Mouse (Mus musculus) heart, embryonic 10.5 days (tissue): ENCODE data around the gene Yeats2. TPM values are rescaled to one million over a fixed set of nuclear protein-coding genes. Genes with fewer than 3 reads are reported as not detected.
A peak's percentile ranks its signal among the peaks of the same experiment; 100 is the strongest.
"Not testable (repeated sequence)": the region's sequence is repeated elsewhere in the genome, so short reads cannot be mapped to it uniquely, and the experiment has no call there.

ENCODE experiments used
- DNase-seq: peaks from one replicate; pipeline ENCODE4 v3.0.0-alpha.2; 2017; ENCODE audit warnings: low spot score
- H3K27ac ChIP-seq: fragments of 300-500 bp; sonication (generic); 2 replicates; pipeline ENCODE4 v1.5.1; 2016; ENCODE audit warnings: mild to moderate bottlenecking
- H3K27me3 ChIP-seq: fragments of 300-500 bp; sonication (generic); 2 replicates; pipeline ENCODE4 v1.6.1; 2016; ENCODE audit warnings: mild to moderate bottlenecking; ENCODE audit not compliant: poor library complexity, insufficient read depth, severe bottlenecking
- H3K36me3 ChIP-seq: fragments of 300-500 bp; sonication (generic); 2 replicates; pipeline ENCODE4 v1.6.1; 2016; ENCODE audit warnings: mild to moderate bottlenecking, moderate library complexity
- H3K4me1 ChIP-seq: fragments of 300-500 bp; sonication (generic); 2 replicates; pipeline ENCODE4 v1.6.1; 2016; ENCODE audit warnings: mild to moderate bottlenecking
- H3K4me3 ChIP-seq: fragments of 300-500 bp; sonication (generic); 2 replicates; pipeline ENCODE4 v1.5.1; 2016; ENCODE audit warnings: mild to moderate bottlenecking, moderate library complexity
- H3K9me3 ChIP-seq: fragments of 300-500 bp; sonication (generic); 2 replicates; pipeline ENCODE4 v1.6.1; 2016; ENCODE audit warnings: mild to moderate bottlenecking, moderate library complexity
- WGBS: fragments of 180-500 bp; shearing (Covaris S2); methylation state at CpG from one replicate; pipeline ENCODE4 v1.1.7; 2016; 5-methylcytosine and 5-hydroxymethylcytosine counted together
- polyA plus RNA-seq: library from polyadenylated mRNA; unstranded; fragments of >200 nt; fragmentation: Nextera tagmentation; extraction: Ambion mirVana; gene quantifications from 2 replicates; pipeline ENCODE4 v1.2.1, GENCODE M21; 2016

Gene Yeats2
- 30.1 and 38.0 TPM in 2 replicates for polyA plus RNA-seq

DNA sequence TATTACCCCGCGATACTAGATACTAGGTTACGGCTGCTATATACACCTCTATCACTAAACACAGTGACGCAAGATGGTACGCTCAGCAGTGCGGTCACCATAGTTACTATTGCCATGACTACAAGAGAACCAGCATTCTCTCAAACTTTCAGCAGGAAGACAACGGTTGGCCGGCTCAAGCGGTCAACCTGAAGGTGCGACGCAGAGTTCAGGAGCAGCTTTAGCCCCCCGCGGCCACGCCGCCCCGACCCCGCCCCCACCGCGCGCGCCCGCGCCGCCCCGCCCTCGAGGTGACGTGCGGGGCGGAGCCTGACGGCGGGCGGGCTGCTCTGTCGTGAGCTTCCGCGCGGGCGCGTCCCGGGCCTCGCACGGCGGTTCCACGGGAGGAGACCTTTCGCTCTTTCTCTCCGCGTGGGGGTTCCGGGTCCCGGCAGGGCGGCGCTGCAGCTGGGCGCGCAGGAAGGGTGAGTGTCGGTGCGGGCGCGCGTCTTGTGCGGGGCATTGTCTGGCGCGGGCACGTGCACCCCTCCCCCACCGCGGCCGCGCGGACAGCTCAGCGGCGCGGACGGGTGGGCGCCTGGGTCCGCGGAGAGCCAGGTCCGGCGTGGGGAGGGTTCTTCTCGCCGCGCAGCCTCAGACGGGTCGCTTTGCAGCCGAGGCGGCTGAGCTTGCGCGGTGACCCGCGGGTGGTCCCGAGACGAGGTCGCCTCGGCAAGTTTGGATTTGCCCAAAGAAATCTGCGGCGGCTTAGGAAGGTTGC is at the start of gene Yeats2:
Gene Yeats2, plus strand, starts transcription at position 292 of the 760 bp plus-strand sequence.
- Histone ChIP-seq H3K4me3 (peak within 1 kb of the TSS; percentile 90), H3K27ac (peak within 1 kb of the TSS; percentile 99), H3K4me1 (peaks cover 12% of the 10 kb centered on the region; the same call in 1 of the 2 replicates), H3K9me3 (no peaks in the 10 kb centered on the region), H3K27me3 (no peaks in the 10 kb centered on the region), H3K36me3 (peaks cover 14% of the 10 kb centered on the region)
- DNase-seq, result peak; percentile 91
- WGBS, result 1% methylated on average over 91 of the region's 92 CpGs

DNA sequence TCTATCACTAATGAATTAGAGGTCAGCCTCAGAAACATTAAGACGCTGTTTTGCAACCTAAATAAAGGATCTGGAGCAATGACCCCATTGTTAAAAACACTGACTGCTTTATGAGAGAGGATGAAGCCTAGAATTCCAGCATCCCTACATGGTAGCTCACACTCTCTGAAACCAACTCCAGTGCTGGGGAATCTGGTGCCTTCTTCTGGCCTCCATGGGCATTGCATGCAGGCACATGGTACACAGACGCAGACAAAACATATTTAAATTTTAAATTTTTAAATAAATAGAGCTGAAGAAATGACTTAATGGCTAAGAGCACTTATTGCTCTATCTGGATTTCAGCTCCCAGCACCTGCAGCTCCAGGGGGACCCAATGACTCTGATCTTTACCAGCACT is 44.9 kb upstream of the Yeats2 start:
- peaks cover under 1% of the 10 kb centered on the region; the same call in 1 of the 2 replicates for H3K4me1 ChIP-seq

DNA sequence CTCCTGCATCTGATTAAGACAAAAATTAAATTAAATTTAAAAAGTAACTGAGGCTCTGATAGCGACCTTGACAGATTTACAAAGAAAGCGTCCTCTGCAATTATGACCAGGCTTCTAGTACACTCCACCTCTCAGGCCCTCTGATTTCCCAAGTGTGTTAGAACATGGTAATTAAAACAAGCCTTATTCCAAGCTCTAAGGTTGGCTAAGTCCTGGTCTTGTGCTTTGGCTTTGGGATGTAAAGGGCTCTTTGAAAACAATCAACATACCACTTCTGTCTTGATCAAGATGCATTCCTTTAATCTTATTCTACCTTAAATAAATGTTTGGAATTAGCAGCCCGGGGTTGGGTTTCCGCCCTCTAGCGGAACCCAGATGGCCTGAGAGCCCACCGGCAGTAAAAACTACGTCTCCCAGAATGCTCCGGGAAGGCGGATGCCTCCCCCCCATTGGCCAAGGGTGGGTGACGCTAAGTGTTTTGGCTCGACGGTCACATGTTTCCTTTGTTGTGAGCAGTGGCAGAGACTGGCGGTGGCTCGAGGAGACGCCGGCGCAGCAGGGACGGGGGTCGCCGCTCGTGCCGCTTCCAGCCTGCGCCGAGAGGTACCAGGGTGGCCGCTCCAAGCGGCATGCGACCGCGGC is 43.7 kb upstream of the Yeats2 start, which contains the start of gene Klhl24:
Gene Klhl24, plus strand, starts transcription at position 474 of the 642 bp plus-strand sequence.
- Histone ChIP-seq H3K9me3 (no peaks in the 10 kb centered on the region), H3K36me3 (peaks cover 11% of the 10 kb centered on the region; the same call in 1 of the 2 replicates), H3K27me3 (no peaks in the 10 kb centered on the region), H3K27ac (peak within 1 kb of the TSS; percentile 93), H3K4me1 (no peaks in the 10 kb centered on the region), H3K4me3 (peak within 1 kb of the TSS; percentile 74)
- 2% methylated on average over 29 of the region's 29 CpGs for WGBS
- DNase-seq, result peak; percentile 97

More for the DNA sequence above, 44.9 kb upstream of the Yeats2 start:
- 0 out of 2 replicates have a peak, but pooled peaks cover 8% of the 10 kb centered on the region for H3K36me3 ChIP-seq
- no peaks in the 10 kb centered on the region for H3K9me3 ChIP-seq
- no peak overlapping the region for H3K27ac ChIP-seq
- no peak overlapping the region for H3K4me3 ChIP-seq
- 76% methylated on average over 2 of the region's 2 CpGs for WGBS
- no peak for DNase-seq
- H3K27me3 ChIP-seq, result no peaks in the 10 kb centered on the region

DNA sequence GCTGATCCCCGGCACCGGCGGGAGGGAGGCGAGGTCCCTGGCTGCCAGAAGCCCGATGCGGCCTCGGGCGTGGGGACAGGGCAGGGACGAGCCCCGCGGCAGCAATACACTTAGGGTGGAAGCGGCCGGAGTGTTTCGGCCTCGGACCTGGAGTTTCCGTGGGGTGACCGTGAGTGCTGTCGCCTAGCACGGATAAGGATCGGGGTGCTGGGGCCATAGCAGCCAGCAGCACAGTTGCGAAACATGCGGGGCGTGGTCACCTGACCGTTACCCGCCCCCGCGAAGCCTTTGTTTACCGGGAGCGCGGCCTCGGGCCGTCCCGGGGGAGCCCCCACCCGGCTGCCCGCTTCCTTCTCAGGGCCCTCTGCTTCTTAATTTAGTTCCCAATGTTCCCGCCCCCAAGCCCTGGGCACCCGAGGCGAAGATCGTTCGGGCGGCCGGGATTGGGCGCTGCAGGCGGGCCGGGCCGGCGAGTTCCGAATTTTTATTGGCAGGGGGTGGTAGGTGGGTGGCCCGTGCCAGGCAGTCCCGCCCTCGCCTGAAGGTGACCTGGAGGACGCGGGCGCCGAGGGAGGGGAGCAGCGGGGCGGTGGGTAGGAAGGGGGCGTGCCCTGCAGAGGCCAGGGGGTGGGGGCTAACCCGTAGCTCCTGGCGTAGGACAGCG is 43.0 kb upstream of the Yeats2 start:
- Histone ChIP-seq H3K36me3 (peaks cover 18% of the 10 kb centered on the region), H3K27me3 (no peaks in the 10 kb centered on the region), H3K27ac (peak overlapping the region; percentile 93), H3K9me3 (no peaks in the 10 kb centered on the region), H3K4me3 (peak overlapping the region; percentile 74), H3K4me1 (no peaks in the 10 kb centered on the region)
- under 1% methylated on average over 61 of the region's 61 CpGs for WGBS
- peak; percentile 98 for DNase-seq

GRCm38 (mm10) chr16:20098375-20098727 is 42.5 kb upstream of the Yeats2 start:
- Histone ChIP-seq H3K9me3 (no peaks in the 10 kb centered on the region), H3K4me1 (no peaks in the 10 kb centered on the region), H3K27ac (peak overlapping the region; percentile 93), H3K27me3 (no peaks in the 10 kb centered on the region), H3K36me3 (peaks cover 23% of the 10 kb centered on the region), H3K4me3 (peak overlapping the region; percentile 74)
- 6% methylated on average over 4 of the region's 4 CpGs for WGBS
- no peak for DNase-seq

- Histone ChIP-seq H3K27ac (no peak overlapping the region), H3K27me3 (no peaks in the 10 kb centered on the region), H3K36me3 (peaks cover 30% of the 10 kb centered on the region), H3K4me3 (no peak overlapping the region), H3K4me1 (no peaks in the 10 kb centered on the region), H3K9me3 (no peaks in the 10 kb centered on the region; the same call in 1 of the 2 replicates)
- 94% methylated on average over 6 of the region's 6 CpGs for WGBS
- DNase-seq, result no peak
Measured at GRCm38 (mm10) chr16:20098866-20099629, 41.8 kb upstream of the Yeats2 start.

DNA sequence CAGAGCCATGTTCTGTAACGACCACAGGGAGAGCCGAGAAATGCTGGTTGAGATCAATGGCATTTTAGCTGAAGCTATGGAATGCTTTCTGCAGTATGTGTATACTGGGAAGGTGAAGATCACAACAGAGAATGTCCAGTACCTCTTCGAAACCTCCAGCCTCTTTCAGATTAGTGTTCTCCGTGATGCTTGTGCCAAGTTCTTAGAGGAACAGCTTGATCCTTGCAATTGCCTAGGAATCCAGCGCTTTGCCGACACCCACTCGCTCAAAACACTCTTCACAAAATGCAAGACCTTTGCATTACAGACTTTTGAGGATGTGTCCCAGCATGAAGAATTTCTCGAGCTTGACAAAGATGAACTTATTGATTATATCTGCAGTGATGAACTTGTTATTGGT is 33.9 kb upstream of the Yeats2 start:
- WGBS, result 87% methylated on average over 8 of the region's 8 CpGs
- H3K4me1 ChIP-seq, result no peaks in the 10 kb centered on the region
- H3K4me3 ChIP-seq, result no peak overlapping the region
- no peaks in the 10 kb centered on the region; the same call in 1 of the 2 replicates for H3K9me3 ChIP-seq
- H3K27ac ChIP-seq, result no peak overlapping the region
- no peak for DNase-seq
- no peaks in the 10 kb centered on the region for H3K27me3 ChIP-seq
- H3K36me3 ChIP-seq, result peaks cover 78% of the 10 kb centered on the region

DNA sequence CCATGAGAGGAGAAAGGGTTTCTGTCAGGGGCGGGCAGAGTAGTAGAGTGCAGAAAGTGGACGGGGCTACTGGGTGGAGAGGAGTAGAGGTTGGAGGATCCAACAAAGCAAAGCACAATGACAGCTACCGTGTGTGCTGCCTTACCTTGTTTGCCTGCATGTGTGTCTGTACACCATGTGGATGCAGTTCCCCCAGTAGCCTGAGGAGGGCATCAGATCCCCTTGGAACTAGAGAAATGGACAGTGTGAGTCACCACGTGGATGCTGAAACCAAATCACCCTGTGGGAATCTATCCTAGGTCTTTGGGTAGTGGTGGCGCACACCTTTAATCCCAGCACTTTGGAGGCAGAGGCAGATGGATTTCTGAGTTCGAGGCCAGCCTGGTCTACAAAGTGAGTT is 31.9 kb upstream of the Yeats2 start:
- 91% methylated on average over 6 of the region's 6 CpGs for WGBS
- Histone ChIP-seq H3K4me3 (no peak overlapping the region), H3K27me3 (no peaks in the 10 kb centered on the region), H3K36me3 (peaks cover 71% of the 10 kb centered on the region), H3K27ac (no peak overlapping the region), H3K4me1 (no peaks in the 10 kb centered on the region), H3K9me3 (no peaks in the 10 kb centered on the region; the same call in 1 of the 2 replicates)
- DNase-seq, result no peak

- Histone ChIP-seq H3K36me3 (peaks cover 70% of the 10 kb centered on the region), H3K27ac (no peak overlapping the region), H3K4me3 (no peak overlapping the region), H3K4me1 (no peaks in the 10 kb centered on the region), H3K9me3 (no peaks in the 10 kb centered on the region), H3K27me3 (no peaks in the 10 kb centered on the region)
- no peak for DNase-seq
- 81% methylated on average over 2 of the region's 2 CpGs for WGBS
Measured at GRCm38 (mm10) chr16:20112649-20113048, 28.2 kb upstream of the Yeats2 start.

GRCm38 (mm10) chr16:20116069-20116468 is 24.8 kb upstream of the Yeats2 start:
- Histone ChIP-seq H3K4me1 (no peaks in the 10 kb centered on the region), H3K4me3 (no peak overlapping the region), H3K36me3 (peaks cover 75% of the 10 kb centered on the region), H3K27ac (no peak overlapping the region), H3K9me3 (no peaks in the 10 kb centered on the region), H3K27me3 (no peaks in the 10 kb centered on the region)
- 80% methylated on average over 4 of the region's 4 CpGs for WGBS
- DNase-seq, result no peak

GRCm38 (mm10) chr16:20126319-20126883 is 14.5 kb upstream of the Yeats2 start:
- H3K36me3 ChIP-seq, result peaks cover 44% of the 10 kb centered on the region
- not testable (repeated sequence) for H3K9me3 ChIP-seq, H3K4me3 ChIP-seq, H3K4me1 ChIP-seq, DNase-seq, H3K27ac ChIP-seq, H3K27me3 ChIP-seq
- WGBS, result 71% methylated on average over 10 of the region's 10 CpGs

DNA sequence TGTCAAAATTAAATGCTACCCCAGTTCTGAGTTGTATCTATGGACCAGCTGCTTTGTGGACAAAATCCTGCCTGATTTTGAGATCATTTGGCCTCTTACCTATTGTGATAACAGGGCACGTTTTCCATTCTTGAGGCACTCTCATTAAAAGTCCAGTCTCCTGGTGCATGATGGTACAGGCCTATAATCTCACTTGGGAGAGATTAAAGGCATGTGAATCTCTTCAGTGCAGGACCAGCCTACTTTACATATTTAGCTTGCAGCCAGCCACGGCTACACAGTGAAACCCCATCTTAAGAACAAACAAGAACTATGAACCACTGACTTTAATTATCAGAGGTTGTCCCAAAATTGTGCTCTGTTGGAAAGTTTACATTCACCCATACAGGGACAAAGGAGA is 10.5 kb upstream of the Yeats2 start:
- WGBS, result 47% methylated on average over 2 of the region's 2 CpGs
- peaks cover 14% of the 10 kb centered on the region for H3K36me3 ChIP-seq
- no peaks in the 10 kb centered on the region for H3K4me1 ChIP-seq
- DNase-seq, result no peak
- H3K9me3 ChIP-seq, result no peaks in the 10 kb centered on the region
- H3K27ac ChIP-seq, result no peak overlapping the region
- no peak overlapping the region for H3K4me3 ChIP-seq
- H3K27me3 ChIP-seq, result no peaks in the 10 kb centered on the region
